Mouse (Mus musculus): ENCODE data around the gene Ptger4.

Ptger4 gene

GRCm38 (mm10) chr15:5165121-5165773 is 78.7 kb downstream of the Ptger4 start:
- no peak for DNase-seq (ENCODE audit: low spot score)

- no peak for DNase-seq (ENCODE audit: low spot score)
Observed at GRCm38 (mm10) chr15:5158827-5159226, 85.2 kb downstream of the Ptger4 start.

- no peak for DNase-seq (ENCODE audit: low spot score)
Observed at GRCm38 (mm10) chr15:5157386-5157785, 86.6 kb downstream of the Ptger4 start.
